Mouse (Mus musculus) left cerebral cortex, adult 11 months (tissue): Measurements from ENCODE around the gene Baz2b.

ENCODE experiments used
- DNase-seq: peaks from one replicate; pipeline ENCODE4 v3.0.0; 2022; ENCODE audit warnings: low spot score

Gene Baz2b

DNA sequence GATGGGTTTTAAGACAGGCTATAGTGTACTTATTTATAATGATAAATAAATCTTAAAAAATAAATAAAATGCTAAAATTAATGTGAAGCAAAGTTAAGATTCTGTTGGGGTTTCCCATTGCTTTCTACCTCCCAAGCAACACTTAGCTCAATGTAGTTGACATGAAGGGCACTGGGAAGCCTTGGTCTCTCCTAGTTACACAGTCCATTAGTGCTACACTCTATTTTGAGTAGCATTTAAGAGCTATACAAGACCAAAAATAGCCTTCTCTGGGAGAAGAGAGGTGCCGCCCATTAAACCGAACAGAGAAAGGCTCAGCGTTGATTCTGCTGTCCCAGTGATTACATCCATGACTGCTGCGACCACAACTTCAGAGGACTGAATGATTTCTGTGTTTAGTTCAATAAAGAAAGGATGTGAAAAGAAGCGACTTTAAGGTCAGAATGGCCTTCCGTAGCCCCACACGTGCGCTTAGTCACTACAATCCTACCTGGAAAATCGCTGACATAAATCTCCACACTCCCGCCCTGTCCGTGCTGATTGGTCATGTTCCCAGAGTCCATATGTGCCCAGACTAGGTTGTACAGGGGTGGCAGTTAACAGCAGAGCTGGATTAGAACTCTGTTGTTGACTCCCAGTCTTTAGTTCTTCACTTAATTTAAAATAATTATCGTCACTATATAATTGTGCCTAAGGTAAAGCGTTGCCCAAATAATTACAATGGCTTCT lies 257.2 kb downstream of the Baz2b start:
- DNase-seq, result no peak

DNA sequence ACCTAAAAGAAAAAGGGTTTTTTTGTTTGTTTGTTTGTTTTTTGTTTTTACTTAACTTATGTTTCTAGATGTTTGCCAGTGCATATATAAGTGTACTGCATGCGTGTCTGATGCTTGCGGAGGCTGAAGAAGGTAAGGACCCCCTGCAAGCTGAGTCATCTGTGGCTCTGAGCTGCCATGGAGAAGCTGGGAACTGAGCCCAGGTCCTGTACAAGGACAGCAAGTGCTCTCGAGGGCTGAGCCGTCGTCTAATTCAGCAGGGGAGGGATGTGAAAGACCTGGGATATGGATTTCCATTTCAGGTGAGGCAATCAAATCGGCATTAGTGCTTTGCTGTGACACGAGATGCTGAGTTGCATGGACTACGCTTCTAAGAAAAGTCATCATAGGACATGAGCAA lies 257.9 kb downstream of the Baz2b start:
- no peak for DNase-seq

DNA sequence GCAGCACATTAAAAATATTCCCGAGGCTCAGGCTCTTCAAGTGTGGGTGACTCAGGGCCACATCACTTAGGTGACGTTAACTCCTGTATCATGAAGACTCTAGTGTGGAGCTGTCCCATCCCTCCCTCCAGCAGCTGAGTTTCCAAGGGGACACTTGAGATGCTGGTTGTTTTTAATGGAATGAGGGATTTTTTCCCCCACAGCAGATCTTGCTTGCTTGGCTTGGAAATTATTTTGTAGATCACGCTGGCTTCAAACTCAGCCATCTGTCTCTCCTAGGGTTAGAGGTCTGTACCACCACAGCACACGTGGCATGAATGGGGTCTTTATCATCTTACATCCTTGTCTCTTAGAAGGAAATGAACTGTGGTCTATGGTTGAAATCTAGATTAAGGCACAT lies 258.5 kb downstream of the Baz2b start:
- DNase-seq, result no peak

DNA sequence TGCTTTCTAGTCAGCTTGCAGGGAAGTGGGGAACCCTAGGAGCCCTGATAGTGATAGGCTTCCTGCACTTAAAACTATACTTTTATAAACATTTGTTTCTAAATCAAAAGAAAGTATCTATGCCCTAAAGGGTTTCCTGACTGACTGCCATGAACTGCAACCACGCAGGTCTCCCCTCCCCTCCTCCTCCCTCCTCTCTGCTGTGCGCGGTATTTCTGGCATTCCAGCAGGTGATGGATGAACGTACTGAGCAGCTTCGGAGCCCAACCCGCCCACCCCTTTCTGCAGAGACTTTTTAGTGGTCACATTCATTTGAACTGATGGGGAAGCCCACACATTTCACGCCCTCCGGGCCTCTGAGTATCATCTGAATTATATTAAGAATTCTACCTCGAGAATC lies 273.3 kb downstream of the Baz2b start:
- no peak for DNase-seq

DNA sequence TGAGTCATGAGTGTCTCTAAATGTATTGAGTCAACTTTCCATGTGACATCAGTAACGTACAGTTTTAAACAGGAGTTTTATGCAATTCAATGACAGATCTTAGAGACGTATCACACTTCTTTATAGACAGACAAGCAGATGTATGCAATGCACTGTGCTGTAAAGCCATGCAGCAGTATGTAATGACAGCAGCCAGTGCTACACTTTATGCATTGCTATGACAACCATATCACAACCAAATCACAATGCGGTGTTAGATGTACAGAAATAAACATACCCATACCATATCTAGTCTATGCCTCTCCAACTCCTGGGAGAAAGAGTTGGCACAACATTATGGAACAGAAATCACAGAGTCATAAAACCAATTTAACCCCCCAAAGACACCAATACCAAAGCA lies 276.5 kb downstream of the Baz2b start:
- no peak for DNase-seq

DNA sequence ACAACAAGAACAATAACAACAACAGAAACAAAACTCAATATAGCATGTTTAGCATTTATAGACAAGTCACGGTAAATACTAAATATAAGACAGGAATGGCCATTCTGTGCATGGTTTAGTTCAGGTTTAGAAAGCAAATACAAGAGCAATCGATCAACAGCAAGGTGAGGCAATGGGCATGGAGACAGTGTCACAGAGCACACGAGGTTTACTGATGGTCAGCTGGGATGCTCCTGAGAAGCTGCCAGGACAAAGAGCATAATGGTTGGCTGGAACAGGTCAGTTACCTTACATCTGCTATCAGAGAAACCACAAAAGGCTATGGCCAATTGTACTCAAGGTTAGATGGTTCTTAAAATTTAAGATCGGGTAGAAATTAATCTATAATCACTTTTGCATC lies 277.4 kb downstream of the Baz2b start:
- no peak for DNase-seq

DNA sequence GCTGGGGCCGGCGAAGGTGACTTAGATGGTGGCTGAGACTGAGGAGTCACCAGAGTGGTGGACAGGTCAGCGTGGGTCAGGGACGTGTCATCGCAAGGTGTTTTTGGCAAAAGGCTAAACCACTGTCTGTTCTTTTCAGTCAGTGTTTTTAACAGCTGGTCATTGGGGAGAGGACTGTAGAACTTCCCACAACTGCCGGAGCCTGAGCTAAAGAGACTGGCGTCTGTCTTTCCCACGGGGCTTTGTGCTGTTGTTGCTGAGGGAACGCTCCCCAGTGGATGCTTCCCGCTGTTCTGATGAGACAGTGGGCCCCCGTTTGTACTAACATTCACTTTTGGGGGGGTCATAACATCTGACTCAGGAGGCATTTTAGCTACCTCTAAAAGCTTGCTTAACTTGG lies 296.0 kb downstream of the Baz2b start:
- no peak for DNase-seq

DNA sequence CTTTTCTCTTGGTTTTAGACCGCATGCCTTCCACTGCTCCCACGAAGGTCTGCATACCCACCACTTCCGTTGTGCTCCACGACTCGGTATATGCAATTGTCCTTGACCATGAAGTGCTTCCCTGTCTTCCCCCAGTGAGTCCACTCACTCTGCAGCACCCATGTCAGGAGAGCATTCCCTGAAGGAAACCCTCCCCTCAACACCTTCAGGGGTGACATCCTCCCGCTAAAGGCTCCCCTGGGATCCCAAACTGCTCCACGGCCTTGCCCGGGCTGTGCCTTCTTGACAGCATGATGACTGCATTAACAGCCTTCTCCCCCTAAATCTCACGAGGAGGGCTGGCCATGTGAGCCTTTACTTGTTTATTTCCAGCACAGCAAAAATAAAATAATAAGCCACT lies 301.6 kb downstream of the Baz2b start:
- no peak for DNase-seq

DNA sequence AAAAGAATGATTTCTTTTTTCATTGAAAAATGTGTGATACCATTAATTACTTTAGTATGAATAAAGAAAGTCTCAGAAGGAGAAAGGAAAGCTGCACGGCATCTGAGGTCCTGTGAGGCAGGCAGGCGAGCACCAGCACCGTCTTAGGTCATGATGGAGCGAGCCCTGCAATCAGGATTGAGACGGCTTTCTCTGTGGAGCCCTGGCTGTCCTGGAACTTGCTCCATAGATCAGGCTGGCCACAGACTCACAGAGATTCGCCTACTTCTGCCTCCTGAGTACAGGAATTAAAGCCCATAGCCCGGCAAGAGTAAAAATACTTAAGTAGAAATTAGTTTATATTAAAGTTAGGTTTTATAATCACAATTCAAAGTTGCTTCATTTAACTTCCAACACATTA lies 305.6 kb downstream of the Baz2b start:
- no peak for DNase-seq

DNA sequence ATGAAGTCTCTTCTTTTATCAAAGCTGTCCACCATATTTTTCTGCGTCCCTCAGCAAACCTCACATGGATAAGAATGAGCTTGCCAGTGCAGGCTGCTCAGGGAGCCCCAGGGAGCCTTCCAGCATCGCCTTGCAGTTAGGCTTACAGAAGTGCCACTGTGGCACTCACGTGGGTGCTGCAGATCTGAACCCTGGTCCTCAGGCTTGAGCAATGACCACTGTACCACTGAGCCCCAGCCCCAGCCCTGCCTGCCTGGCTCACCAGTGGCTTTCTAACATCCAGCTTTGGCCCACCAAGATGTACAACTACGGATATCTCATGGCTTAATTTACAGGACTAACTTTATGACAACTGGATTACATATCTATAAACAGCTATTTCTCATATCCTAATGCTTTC lies 311.0 kb downstream of the Baz2b start:
- no peak for DNase-seq

DNA sequence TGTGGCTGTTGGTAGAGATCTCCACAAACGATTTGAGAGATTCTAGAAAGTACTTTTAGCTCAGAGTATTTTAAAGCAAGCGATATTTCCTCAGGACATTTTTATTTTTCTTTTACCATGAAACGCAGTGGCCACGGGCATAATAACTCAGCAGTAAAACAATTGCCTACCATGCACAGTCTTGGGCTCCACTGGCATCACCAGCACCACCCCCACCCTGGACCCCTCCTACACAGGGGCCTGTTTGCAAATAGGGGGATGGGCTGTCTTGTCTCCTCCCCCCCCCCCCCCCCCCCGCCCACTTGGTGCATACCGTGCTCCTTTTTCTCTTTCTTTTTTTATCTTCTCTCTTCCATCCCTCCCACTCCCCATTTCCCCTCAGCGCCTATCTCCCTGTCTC lies 311.5 kb downstream of the Baz2b start:
- no peak for DNase-seq

DNA sequence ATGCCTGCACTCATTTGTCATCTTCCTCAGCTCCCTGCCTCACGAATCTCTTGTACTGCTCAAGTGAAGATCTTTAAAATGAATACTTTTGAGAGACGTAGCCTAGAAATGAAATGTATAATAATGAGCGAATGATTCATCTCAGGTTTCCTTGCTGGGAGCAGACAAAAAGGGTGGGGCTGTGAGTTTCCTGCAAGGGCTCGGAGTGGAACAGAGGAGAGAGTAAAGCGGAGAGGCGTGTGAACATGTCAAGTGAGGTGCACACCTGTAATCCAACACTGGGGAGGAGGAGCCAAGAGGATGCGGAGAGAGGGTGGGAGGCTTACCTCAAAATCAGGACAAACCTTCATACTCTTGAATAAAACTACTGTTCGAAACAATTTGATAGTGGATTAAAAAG lies 312.8 kb downstream of the Baz2b start:
- DNase-seq, result no peak

DNA sequence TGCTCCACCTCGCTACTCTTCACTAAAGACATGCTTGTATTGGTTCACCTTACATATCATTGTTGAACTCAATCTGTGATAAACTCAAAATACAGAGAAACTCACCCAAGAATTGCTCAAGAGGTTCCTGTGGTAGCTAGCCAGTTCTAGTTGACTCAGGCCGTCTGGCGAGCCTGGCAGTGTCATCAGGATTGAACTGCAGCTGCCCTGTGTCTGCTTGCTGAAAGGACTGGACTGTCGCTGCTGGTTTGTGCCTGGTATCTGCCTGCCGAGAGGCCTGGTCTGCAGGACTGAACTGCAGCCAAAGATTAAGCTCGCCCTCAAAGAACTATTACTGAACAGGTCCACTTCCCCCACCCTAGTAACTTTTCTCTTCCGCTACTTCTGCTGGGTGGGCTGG lies 313.2 kb downstream of the Baz2b start:
- DNase-seq, result no peak

DNA sequence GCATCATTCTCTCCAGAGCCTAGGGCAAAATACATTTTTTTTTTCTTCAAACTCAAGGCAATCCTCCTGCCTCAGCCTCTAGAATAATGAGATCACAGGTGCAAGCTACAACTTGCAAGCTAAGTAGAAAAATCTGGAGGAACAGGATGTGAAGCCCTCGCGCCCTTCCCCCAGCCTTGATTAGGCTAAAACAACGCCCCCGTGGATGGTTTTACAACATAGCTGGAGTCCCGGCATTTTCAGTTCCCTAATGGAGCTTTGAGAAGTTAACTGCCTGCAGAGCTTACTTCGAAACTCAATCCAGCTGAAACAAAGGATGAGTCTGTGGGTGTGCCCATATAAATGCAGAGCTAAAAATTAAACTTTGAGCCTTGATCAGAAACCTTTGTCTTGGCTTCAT lies 319.9 kb downstream of the Baz2b start:
- no peak for DNase-seq

DNA sequence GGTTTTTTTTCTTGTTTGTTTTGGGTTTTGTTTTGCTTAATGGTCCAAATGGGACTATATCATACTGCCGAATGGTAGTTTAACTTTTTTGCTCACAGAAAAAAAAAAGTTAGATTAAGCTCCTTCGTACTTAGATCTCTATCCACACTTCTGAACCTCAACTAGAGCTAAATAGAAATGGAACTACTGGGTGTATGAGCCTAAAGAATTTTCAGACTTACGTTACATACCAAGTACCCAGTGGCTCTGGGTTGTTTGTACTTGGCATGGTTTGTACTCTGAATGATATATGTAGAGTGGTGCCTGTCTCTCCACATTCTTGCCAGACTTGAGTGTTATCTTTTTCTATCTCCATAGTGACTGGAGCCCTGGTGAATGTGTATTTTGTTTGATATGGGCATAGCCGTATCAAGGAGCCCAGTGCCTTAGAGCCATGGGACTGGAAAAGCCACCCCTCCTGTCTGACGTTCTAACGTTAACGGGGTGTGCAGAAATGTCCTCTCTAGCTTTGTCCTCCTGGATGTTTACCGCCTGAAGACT lies 326.8 kb downstream of the Baz2b start:
- no peak for DNase-seq

DNA sequence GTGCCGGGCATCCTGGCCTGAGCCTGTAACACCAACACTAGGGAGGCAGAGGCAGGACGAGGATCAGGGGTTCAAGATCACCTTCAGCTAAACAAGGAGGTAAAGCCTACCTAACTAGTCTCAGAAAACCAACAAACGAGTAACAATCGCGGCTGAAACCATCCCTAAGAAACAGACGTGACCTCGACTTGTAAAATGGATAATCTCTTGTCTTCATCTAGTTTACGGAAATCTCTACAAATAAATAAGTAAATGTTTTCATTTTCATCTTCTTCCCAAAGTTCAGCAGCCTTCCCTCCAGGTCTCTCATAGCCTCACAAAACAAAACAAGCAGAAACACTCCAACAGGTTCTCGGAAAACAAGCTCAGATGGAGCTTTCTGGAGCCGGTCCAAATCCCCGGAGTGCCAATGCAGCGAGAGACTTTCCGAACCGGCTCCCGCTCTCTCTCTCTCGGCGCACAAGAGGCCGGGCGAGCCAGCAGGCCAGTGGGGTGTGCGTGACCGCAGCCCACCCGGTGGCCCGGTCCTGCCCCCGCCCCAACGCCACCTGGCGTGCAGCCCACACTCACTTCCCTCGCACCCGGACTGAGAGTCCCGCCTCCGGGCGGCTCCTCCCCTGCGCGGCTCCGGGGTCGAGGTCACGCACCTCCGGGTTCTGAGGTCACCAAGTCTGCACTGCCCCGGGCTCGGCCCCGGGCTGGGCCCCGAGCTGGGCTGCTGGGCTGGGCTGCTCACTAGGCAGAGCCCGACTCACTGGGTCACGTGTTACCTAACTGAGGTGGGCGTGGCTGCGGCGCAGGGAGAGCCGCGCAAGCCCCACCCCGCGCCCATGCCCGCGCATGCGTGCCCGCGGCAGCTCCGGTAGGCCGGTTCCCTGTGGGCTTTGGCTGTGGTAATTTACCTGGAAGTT lies 327.6 kb downstream of the Baz2b start, which contains the start of gene Wdsub1:
Gene Wdsub1, minus strand, starts transcription at position 761 of the 911 bp plus-strand sequence.
- peak; percentile 83 for DNase-seq

DNA sequence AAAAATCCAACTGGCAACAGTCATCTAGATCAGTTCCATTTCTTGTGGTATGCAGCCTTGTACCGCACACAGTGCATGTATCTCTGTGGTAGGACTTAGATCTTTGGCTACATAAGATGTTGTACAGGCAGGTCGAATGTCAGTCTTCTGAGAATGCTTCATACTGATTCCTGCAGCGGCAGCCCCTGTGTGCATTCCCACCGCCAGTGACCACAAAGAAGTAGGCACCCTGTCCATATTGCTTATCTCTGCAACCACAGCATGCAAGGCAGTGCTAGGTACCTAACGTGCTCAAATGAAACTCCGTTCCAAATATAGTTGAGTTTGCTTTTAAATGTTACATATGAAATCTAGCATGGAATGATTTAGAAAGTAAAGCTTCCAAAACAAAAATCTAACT lies 328.2 kb downstream of the Baz2b start:
- DNase-seq, result no peak

DNA sequence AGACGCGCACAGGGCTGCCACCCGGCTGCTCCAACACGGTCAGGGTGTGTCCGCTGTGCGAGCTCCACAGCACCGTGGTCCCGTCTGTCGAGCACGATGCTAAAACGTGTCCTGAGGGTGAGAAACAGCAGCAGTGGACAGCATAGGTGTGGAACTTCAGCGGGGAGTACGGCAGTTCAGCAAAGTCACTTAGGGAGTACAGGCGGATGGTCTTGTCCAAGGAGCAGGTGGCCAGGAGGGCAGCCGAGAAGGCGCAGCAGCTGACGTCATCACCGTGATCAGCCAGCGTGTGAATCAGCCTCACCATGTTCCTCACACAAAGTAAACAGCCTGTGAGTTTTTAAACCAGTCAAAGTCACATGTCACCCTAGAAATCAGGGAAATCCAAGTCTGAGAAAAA lies 331.4 kb downstream of the Baz2b start:
- no peak for DNase-seq

DNA sequence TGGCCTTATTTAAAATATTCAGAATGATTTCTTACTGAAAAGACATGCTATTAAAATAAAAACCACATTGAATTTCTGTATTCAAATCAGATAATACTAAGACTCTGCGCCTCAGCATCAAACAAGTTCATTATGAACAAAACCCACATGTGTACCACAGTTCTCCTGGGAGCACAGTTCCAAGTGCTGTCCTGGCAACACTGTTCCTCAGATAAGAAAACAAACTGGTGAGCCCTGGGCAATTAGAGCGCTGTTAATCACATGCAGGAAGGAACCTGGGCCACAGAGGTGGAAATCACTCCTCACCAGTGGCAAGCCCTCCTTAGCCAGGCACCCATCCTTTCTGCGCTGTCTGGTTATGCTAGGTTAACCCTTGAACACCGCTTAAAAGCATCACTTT lies 332.3 kb downstream of the Baz2b start:
- DNase-seq, result no peak

DNA sequence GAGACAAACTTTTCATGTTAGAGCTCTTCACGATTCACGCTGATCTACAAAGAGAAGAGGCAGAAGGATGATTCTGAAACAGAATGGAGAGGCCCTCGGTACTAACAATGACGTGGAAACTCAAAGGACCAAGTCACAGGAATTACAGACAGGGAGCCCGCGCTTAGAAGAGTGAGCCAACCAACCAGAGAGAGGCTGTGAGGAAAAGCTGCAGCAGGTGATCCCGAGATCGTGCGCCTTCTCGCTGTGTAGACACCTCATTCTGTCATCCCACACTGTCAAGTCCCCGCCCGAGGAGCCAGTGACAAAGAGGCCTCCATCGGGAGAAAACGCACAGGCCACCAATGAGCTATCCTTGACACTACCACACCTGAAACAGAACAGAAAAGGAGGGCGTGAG lies 333.2 kb downstream of the Baz2b start:
- DNase-seq, result no peak

DNA sequence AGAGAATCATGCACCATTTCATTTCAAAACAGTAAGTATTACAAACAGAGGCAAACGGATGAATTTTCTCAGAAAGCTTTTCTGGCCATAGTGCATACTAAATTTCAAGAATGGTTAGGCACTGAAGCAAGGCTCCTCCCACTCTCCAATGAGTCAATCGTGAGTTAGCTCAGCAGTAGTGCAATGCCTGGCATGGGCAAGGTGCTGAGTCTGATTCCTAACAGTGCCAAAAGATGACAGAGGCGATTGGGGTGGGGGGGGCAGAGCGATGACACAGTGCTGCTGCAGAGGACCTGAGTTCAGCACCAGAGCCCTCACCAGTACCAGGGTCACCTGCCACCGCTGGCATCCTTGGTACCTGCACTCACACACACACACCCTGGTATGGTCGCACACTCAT lies 339.1 kb downstream of the Baz2b start:
- DNase-seq, result no peak

DNA sequence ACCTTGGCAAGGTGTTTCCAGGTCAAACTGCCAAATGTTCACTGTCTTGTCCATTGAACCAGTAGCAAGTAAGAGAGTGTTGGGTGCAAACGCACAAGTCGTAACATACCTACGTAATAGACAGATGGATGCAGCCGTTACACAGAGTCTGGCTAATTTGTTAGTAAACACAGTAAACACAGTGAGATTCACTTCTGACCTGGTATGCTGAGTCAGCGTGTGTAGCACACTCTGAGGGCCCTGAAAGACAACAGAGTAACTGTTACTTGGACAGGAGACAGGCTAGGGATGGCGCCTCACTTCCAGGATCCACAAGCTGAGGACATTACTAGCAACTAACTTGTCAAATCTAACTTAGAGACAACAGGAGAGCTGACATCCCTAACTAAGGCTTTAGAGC lies 347.0 kb downstream of the Baz2b start:
- DNase-seq, result no peak

DNA sequence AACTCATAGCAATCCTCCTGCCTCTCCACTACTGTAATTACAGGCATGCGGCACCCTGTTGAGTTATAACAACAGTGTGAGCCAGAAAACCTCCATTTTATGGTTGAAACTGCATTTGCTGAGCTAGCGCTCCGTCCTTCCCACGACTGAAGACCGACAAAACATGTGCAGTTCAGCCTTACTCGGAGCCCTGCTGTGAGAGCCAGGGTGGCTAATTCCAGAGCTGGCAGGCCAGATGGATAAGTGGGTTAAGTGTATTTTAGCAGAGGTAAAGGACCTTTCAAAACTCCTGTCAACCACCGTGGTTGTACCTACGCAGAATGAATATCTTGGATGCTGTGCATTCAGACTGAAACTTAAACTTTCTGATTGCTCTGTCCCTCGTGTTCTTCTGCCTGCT lies 355.3 kb downstream of the Baz2b start:
- no peak for DNase-seq
